Mouse (Mus musculus) intestine, postnatal 0 days (tissue): ENCODE results near the gene Gm266. TPM values are rescaled to one million over a fixed set of nuclear protein-coding genes. Genes with fewer than 3 reads are reported as not detected.
A peak's percentile ranks its signal among the peaks of the same experiment; 100 is the strongest.

Source experiments
- ATAC-seq: fragments of 200-750 bp; cut with Nextera tagmentation; 2 replicates; pipeline ENCODE4 v1.8.0; 2017; ENCODE audit warnings: mild to moderate bottlenecking, moderate TSS enrichment, moderate library complexity
- H3K27ac ChIP-seq: fragments of 300-500 bp; sonication (generic); 2 replicates; pipeline ENCODE4 v1.5.1; 2014; ENCODE audit warnings: mild to moderate bottlenecking, low read depth, low read length, moderate library complexity
- H3K27me3 ChIP-seq: fragments of 300-500 bp; sonication (generic); replicated peaks from 2 replicates; pipeline ENCODE4 v1.6.1; 2014; ENCODE audit warnings: low read length, mixed read lengths; ENCODE audit not compliant: control insufficient read depth, insufficient read depth
- H3K36me3 ChIP-seq: fragments of 300-500 bp; sonication (generic); 2 replicates; pipeline ENCODE4 v1.6.1; 2014; ENCODE audit warnings: mild to moderate bottlenecking, moderate library complexity; ENCODE audit not compliant: control insufficient read depth, insufficient read depth
- H3K4me1 ChIP-seq: fragments of 300-500 bp; sonication (generic); replicated peaks from 2 replicates; pipeline ENCODE4 v1.6.1; 2014; ENCODE audit warnings: antibody characterized with exemption, low read length, mixed read lengths; ENCODE audit not compliant: control insufficient read depth, insufficient read depth
- H3K4me2 ChIP-seq: fragments of 300-500 bp; sonication (generic); replicated peaks from 2 replicates; pipeline ENCODE4 v1.6.1; 2014; ENCODE audit warnings: low read depth, mild to moderate bottlenecking, moderate library complexity
- H3K4me3 ChIP-seq: fragments of 300-500 bp; sonication (generic); 2 replicates; pipeline ENCODE4 v1.5.1; 2014; ENCODE audit warnings: low read depth, low read length
- H3K9ac ChIP-seq: fragments of 300-500 bp; sonication (generic); 2 replicates; pipeline ENCODE4 v1.6.1; 2014; ENCODE audit warnings: mild to moderate bottlenecking, low read depth, low read length
- H3K9me3 ChIP-seq: fragments of 300-500 bp; sonication (generic); 2 replicates; pipeline ENCODE4 v1.6.1; 2016; ENCODE audit warnings: mixed run types; ENCODE audit not compliant: control insufficient read depth
- CTCF ChIP-seq: sonication (generic); IDR thresholded peaks from 2 replicates; pipeline ENCODE4 v1.5.1; 2016; ENCODE audit warnings: low read depth, mild to moderate bottlenecking, control low read depth, antibody characterized with exemption, moderate library complexity
- WGBS: fragments of 180-500 bp; shearing (Covaris S2); extraction: QIAGEN DNeasy Blood & Tissue Kit; methylation state at CpG from one replicate; pipeline ENCODE4 v1.1.7; 2014; 5-methylcytosine and 5-hydroxymethylcytosine counted together
- polyA plus RNA-seq: library from polyadenylated mRNA; unstranded; fragments of >200 nt; fragmentation: Nextera tagmentation; extraction: Ambion mirVana; gene quantifications from 2 replicates; pipeline ENCODE4 v1.2.1, GENCODE M21; 2015

Gm266 gene
- polyA plus RNA-seq, 1 experiment from 2014 or later: 8.6 TPM

DNA sequence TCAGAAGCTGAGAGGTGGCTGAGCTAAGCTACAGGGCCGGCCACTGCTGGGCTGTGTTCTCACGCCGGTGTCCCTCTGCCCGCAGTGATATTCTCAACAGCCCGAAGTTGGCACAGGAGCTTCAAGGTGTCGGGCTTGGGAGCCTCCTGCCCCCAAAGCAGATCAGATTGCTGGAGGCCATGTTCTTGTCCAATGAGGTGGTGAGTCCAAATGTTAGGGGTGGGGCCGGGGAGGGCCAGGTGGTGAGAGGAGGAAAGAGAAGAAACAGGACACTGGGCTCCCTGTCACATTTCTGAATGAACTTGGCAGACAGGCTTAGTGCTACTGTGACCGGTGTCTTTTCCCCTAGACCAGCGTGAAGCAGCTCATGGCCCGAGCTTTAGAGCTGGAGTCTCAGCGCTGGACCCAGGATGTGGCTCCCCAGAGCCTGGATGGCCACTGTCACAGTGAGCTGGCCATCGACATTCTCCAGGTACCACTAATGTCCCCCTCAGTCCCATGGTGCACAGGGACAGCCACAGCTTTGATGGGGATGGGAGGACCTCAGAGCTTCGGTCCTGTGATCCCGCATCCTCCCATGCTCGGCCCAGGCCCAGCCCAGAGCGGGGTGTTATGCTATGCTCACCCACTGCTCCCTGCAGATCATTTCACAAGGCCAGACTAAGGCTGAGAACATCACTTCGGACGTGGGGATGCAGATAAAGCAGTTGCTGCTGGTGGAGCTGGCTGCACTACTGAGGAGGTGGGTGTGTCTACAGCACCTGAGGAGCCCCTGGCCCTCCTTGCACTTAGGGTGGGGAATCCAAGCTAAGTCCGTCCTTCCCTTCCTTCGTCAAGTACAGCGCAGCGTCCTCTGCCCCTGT lies 37.5 kb downstream of the Gm266 start:
- H3K36me3 ChIP-seq: no peaks in the 10 kb centered on the region; the same call in 1 of the 2 replicates
- no peak overlapping the region for H3K27ac ChIP-seq
- WGBS: 40% methylated on average over 22 of the region's 22 CpGs
- peaks cover 75% of the 10 kb centered on the region for H3K27me3 ChIP-seq
- no peak overlapping the region for H3K9ac ChIP-seq
- no peak for ATAC-seq
- H3K4me3 ChIP-seq: no peak overlapping the region
- no peak overlapping the region for H3K4me2 ChIP-seq
- no peaks in the 10 kb centered on the region for H3K9me3 ChIP-seq
- TF ChIP-seq CTCF: no peak
- no peaks in the 10 kb centered on the region for H3K4me1 ChIP-seq

DNA sequence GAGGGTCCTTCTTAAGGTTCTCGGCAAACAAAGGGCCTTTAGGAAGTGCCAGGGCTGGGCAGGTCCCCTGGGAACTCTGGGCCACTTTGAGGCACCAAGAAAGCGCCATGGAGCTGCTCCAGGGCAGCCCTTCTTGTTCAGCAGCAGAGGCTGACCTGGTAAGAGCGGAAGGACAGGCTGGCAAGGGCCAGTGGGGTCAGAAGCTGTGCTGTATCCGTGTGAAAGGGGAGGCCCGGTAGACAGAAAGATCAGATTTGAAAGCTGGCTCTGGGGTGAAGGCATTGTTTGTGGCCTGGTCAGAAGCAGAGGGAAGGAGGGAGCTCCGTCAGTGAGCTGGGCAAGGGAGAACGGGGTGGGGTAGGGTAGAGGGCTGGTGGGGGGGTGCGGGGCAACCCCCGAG lies 38.3 kb downstream of the Gm266 start:
- Histone ChIP-seq H3K36me3 (no peaks in the 10 kb centered on the region; the same call in 1 of the 2 replicates), H3K9me3 (no peaks in the 10 kb centered on the region), H3K4me1 (peaks cover 3% of the 10 kb centered on the region; the same call in 1 of the 2 replicates), H3K9ac (no peak overlapping the region), H3K27ac (no peak overlapping the region), H3K4me3 (no peak overlapping the region), H3K4me2 (no peak overlapping the region), H3K27me3 (peaks cover 83% of the 10 kb centered on the region)
- no peak for TF ChIP-seq CTCF
- whole genome bisulfite sequencing: 49% methylated on average over 9 of the region's 9 CpGs
- ATAC-seq: no peak

- no peak for TF ChIP-seq CTCF
- H3K27me3 ChIP-seq: peaks cover 86% of the 10 kb centered on the region
- H3K4me1 ChIP-seq: peaks cover 6% of the 10 kb centered on the region; the same call in 1 of the 2 replicates
- H3K4me2 ChIP-seq: no peak overlapping the region
- WGBS: 38% methylated on average over 5 of the region's 5 CpGs
- no peak overlapping the region for H3K27ac ChIP-seq
- no peak overlapping the region for H3K4me3 ChIP-seq
- no peak overlapping the region for H3K9ac ChIP-seq
- no peak for ATAC-seq
- no peaks in the 10 kb centered on the region for H3K9me3 ChIP-seq
- H3K36me3 ChIP-seq: no peaks in the 10 kb centered on the region; the same call in 1 of the 2 replicates
Observed at GRCm38 (mm10) chr12:111446745-111447144, 38.9 kb downstream of the Gm266 start.

DNA sequence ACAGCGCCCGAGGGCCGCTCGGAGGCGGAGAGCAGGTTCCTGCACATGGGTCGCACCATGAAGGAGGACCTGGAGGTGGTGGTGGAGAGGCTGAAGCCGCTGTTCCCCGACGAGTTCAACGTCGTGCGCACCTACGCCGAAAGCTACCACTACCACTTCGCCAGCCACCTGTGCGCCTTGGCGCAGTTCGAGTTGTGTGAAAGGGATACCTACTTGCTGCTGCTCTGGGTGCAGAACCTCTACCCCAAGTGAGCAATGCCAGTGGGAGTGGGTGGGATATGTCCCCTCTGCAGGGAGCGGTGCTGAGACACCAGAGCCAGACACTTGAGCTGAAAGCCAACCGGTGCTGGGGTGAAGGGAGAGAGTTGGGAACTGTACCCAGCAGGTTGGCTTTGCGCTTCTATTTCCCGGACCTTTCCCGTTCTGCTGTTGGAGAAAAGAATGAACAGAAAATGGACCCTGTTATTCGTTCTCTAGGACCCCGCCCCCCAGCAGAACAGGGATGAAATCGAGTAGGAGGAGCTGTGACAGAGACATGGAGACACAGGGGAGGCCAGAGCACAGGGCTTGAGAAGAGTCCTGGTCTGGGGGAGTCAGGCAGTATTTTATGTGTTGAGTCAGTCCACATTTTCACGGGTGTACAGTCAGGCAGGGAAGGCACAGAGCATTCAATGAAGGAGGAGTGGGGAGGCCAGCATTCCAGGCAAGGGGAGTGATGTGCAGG lies 39.6 kb downstream of the Gm266 start:
- H3K9me3 ChIP-seq: no peaks in the 10 kb centered on the region
- 14% methylated on average over 27 of the region's 27 CpGs for WGBS
- H3K27ac ChIP-seq: no peak overlapping the region
- no peak for TF ChIP-seq CTCF
- H3K4me1 ChIP-seq: peaks cover 6% of the 10 kb centered on the region; the same call in 1 of the 2 replicates
- no peaks in the 10 kb centered on the region for H3K36me3 ChIP-seq
- no peak overlapping the region for H3K9ac ChIP-seq
- H3K4me3 ChIP-seq: peak overlapping the region; percentile 9
- H3K4me2 ChIP-seq: 0 out of 2 replicates have a peak overlapping the region, but pooled peaks have one; percentile 21
- H3K27me3 ChIP-seq: peaks cover 85% of the 10 kb centered on the region
- ATAC-seq: no peak

- no peak for TF ChIP-seq CTCF
- H3K9ac ChIP-seq: no peak overlapping the region
- peaks cover 6% of the 10 kb centered on the region; the same call in 1 of the 2 replicates for H3K4me1 ChIP-seq
- H3K36me3 ChIP-seq: no peaks in the 10 kb centered on the region
- ATAC-seq: no peak
- H3K4me2 ChIP-seq: peak overlapping the region; percentile 21; the same call in 1 of the 2 replicates
- no peak overlapping the region for H3K27ac ChIP-seq
- H3K9me3 ChIP-seq: no peaks in the 10 kb centered on the region
- WGBS: 8% methylated on average over 51 of the region's 52 CpGs
- peak overlapping the region; percentile 9 for H3K4me3 ChIP-seq
- H3K27me3 ChIP-seq: peaks cover 85% of the 10 kb centered on the region
Observed at GRCm38 (mm10) chr12:111445161-111445889, 40.3 kb downstream of the Gm266 start.
